Mouse (Mus musculus) embryonic facial prominence, embryonic 14.5 days (tissue): ENCODE data around the gene Ky. TPM values are rescaled to one million over a fixed set of nuclear protein-coding genes. Genes with fewer than 3 reads are reported as not detected.

Source experiments
- ATAC-seq: fragments of 200-750 bp; cut with Nextera tagmentation; 2 replicates; pipeline ENCODE4 v1.8.0; 2017; ENCODE audit warnings: low read depth, moderate number of reproducible peaks, moderate TSS enrichment
- DNase-seq: peaks from one replicate; pipeline ENCODE4 v3.0.0-alpha.2; 2015; ENCODE audit warnings: low spot score
- H3K27ac ChIP-seq: fragments of 300-500 bp; sonication (generic); replicated peaks from 2 replicates; pipeline ENCODE4 v1.5.1; 2014; ENCODE audit warnings: low read depth, mild to moderate bottlenecking, low read length, moderate library complexity
- H3K27me3 ChIP-seq: fragments of 300-500 bp; sonication (generic); replicated peaks from 2 replicates; pipeline ENCODE4 v1.6.1; 2014; ENCODE audit warnings: low read length; ENCODE audit not compliant: control insufficient read depth, insufficient read depth
- H3K36me3 ChIP-seq: fragments of 300-500 bp; sonication (generic); 2 replicates; pipeline ENCODE4 v1.6.1; 2014; ENCODE audit warnings: low read length, mixed read lengths; ENCODE audit not compliant: control insufficient read depth, insufficient read depth
- H3K4me1 ChIP-seq: fragments of 300-500 bp; sonication (generic); 2 replicates; pipeline ENCODE4 v1.6.1; 2014; ENCODE audit warnings: antibody characterized with exemption, low read length; ENCODE audit not compliant: control insufficient read depth, insufficient read depth
- H3K4me2 ChIP-seq: fragments of 300-500 bp; sonication (generic); 2 replicates; pipeline ENCODE4 v1.6.1; 2014; ENCODE audit warnings: low read depth, mild to moderate bottlenecking, low read length, moderate library complexity, mixed read lengths
- H3K4me3 ChIP-seq: fragments of 300-500 bp; sonication (generic); 2 replicates; pipeline ENCODE4 v1.5.1; 2014; ENCODE audit warnings: low read depth, mild to moderate bottlenecking, low read length
- H3K9ac ChIP-seq: fragments of 300-500 bp; sonication (generic); 2 replicates; pipeline ENCODE4 v1.6.1; 2014; ENCODE audit warnings: low read depth, mild to moderate bottlenecking, low read length, moderate library complexity, mixed read lengths
- H3K9me3 ChIP-seq: fragments of 300-500 bp; sonication (generic); 2 replicates; pipeline ENCODE4 v1.6.1; 2016; ENCODE audit warnings: low read length; ENCODE audit not compliant: control insufficient read depth
- WGBS: fragments of 180-500 bp; shearing (Covaris S2); extraction: QIAGEN DNeasy Blood & Tissue Kit; methylation state at CpG from one replicate; pipeline ENCODE4 v1.1.7; 2014; 5-methylcytosine and 5-hydroxymethylcytosine counted together
- polyA plus RNA-seq: library from polyadenylated mRNA; unstranded; fragments of >200 nt; fragmentation: Nextera tagmentation; extraction: Ambion mirVana; gene quantifications from 2 replicates; pipeline ENCODE4 v1.2.1, GENCODE M21; 2014

Ky gene
- polyA plus RNA-seq, 1 experiment from 2014 or later, result 2.7 TPM

GRCm38 (mm10) chr9:102542540-102542939 is 37.0 kb downstream of the Ky start:
- Histone ChIP-seq H3K9ac (no peak overlapping the region), H3K27me3 (peaks cover 7% of the 10 kb centered on the region; the same call in 1 of the 2 replicates), H3K27ac (no peak overlapping the region), H3K4me2 (no peak overlapping the region), H3K36me3 (no peaks in the 10 kb centered on the region), H3K4me1 (no peaks in the 10 kb centered on the region), H3K4me3 (no peak overlapping the region), H3K9me3 (no peaks in the 10 kb centered on the region)
- no peak for ATAC-seq
- DNase-seq, result no peak
- WGBS, result 63% methylated on average over 8 of the region's 8 CpGs

- Histone ChIP-seq H3K4me3 (no peak overlapping the region), H3K27ac (no peak overlapping the region), H3K36me3 (no peaks in the 10 kb centered on the region), H3K4me2 (no peak overlapping the region), H3K4me1 (no peaks in the 10 kb centered on the region), H3K27me3 (peaks cover 7% of the 10 kb centered on the region; the same call in 1 of the 2 replicates), H3K9me3 (no peaks in the 10 kb centered on the region), H3K9ac (no peak overlapping the region)
- 43% methylated on average over 2 of the region's 2 CpGs for WGBS
- DNase-seq, result no peak
- ATAC-seq, result no peak
These were observed 38.2 kb downstream of the Ky start for GRCm38 (mm10) chr9:102543761-102544115.

GRCm38 (mm10) chr9:102544116-102544772 is 38.7 kb downstream of the Ky start:
- H3K9me3 ChIP-seq, result no peaks in the 10 kb centered on the region
- ATAC-seq, result peak; percentile 60
- H3K27ac ChIP-seq, result no peak overlapping the region
- peak overlapping the region; percentile 68 for H3K4me2 ChIP-seq
- H3K27me3 ChIP-seq, result peaks cover 7% of the 10 kb centered on the region; the same call in 1 of the 2 replicates
- WGBS, result 16% methylated on average over 11 of the region's 11 CpGs
- no peaks in the 10 kb centered on the region for H3K36me3 ChIP-seq
- peak overlapping the region; percentile 36 for H3K4me3 ChIP-seq
- DNase-seq, result peak; percentile 26
- peak overlapping the region; percentile 54; the same call in 1 of the 2 replicates for H3K9ac ChIP-seq
- no peaks in the 10 kb centered on the region for H3K4me1 ChIP-seq

- Histone ChIP-seq H3K36me3 (no peaks in the 10 kb centered on the region), H3K27ac (no peak overlapping the region), H3K9me3 (no peaks in the 10 kb centered on the region), H3K4me2 (peak overlapping the region; percentile 68), H3K9ac (peak overlapping the region; percentile 54; the same call in 1 of the 2 replicates), H3K4me1 (no peaks in the 10 kb centered on the region), H3K4me3 (peak overlapping the region; percentile 36), H3K27me3 (peaks cover 7% of the 10 kb centered on the region; the same call in 1 of the 2 replicates)
- ATAC-seq (peak; percentile 81), DNase-seq (peak; percentile 90)
- WGBS, result under 1% methylated on average over 26 of the region's 26 CpGs
These were observed 39.3 kb downstream of the Ky start for GRCm38 (mm10) chr9:102544773-102545366.

- peaks cover 7% of the 10 kb centered on the region; the same call in 1 of the 2 replicates for H3K27me3 ChIP-seq
- H3K9me3 ChIP-seq, result no peaks in the 10 kb centered on the region
- H3K27ac ChIP-seq, result no peak overlapping the region
- H3K36me3 ChIP-seq, result no peaks in the 10 kb centered on the region
- H3K4me3 ChIP-seq, result 0 out of 2 replicates have a peak overlapping the region, but pooled peaks have one; percentile 36
- peak overlapping the region; percentile 68 for H3K4me2 ChIP-seq
- no peaks in the 10 kb centered on the region for H3K4me1 ChIP-seq
- DNase-seq, result peak; percentile 26
- H3K9ac ChIP-seq, result no peak overlapping the region
- ATAC-seq, result peak; percentile 28; the same call in 1 of the 2 replicates
- 37% methylated on average over 22 of the region's 22 CpGs for WGBS
These were observed 40.1 kb downstream of the Ky start for GRCm38 (mm10) chr9:102545406-102546255.

- Histone ChIP-seq H3K27me3 (peaks cover 7% of the 10 kb centered on the region; the same call in 1 of the 2 replicates), H3K9me3 (no peaks in the 10 kb centered on the region), H3K4me2 (no peak overlapping the region), H3K4me3 (no peak overlapping the region), H3K36me3 (no peaks in the 10 kb centered on the region), H3K27ac (no peak overlapping the region), H3K4me1 (no peaks in the 10 kb centered on the region), H3K9ac (no peak overlapping the region)
- 64% methylated on average over 20 of the region's 20 CpGs for WGBS
- ATAC-seq (no peak), DNase-seq (no peak)
These were observed 40.9 kb downstream of the Ky start for GRCm38 (mm10) chr9:102546256-102547027.

GRCm38 (mm10) chr9:102547028-102547354 is 41.4 kb downstream of the Ky start:
- no peak for DNase-seq
- H3K36me3 ChIP-seq, result no peaks in the 10 kb centered on the region
- H3K4me2 ChIP-seq, result no peak overlapping the region
- H3K27ac ChIP-seq, result no peak overlapping the region
- ATAC-seq, result no peak
- no peaks in the 10 kb centered on the region for H3K4me1 ChIP-seq
- no peak overlapping the region for H3K4me3 ChIP-seq
- H3K9ac ChIP-seq, result no peak overlapping the region
- H3K9me3 ChIP-seq, result no peaks in the 10 kb centered on the region
- 42% methylated on average over 7 of the region's 7 CpGs for WGBS
- H3K27me3 ChIP-seq, result peaks cover 7% of the 10 kb centered on the region; the same call in 1 of the 2 replicates

- ATAC-seq, result no peak
- no peaks in the 10 kb centered on the region for H3K4me1 ChIP-seq
- no peak overlapping the region for H3K9ac ChIP-seq
- peak; percentile 43 for DNase-seq
- H3K9me3 ChIP-seq, result no peaks in the 10 kb centered on the region
- no peak overlapping the region for H3K4me3 ChIP-seq
- 68% methylated on average over 7 of the region's 8 CpGs for WGBS
- H3K36me3 ChIP-seq, result no peaks in the 10 kb centered on the region
- H3K4me2 ChIP-seq, result no peak overlapping the region
- H3K27me3 ChIP-seq, result peaks cover 7% of the 10 kb centered on the region; the same call in 1 of the 2 replicates
- no peak overlapping the region for H3K27ac ChIP-seq
These were observed 43.7 kb downstream of the Ky start for GRCm38 (mm10) chr9:102549211-102549610.
